Mouse (Mus musculus): ENCODE results near the gene Apoa2.

Gene Apoa2

GRCm38 (mm10) chr1:171237438-171237837, 12.6 kb downstream of the Apoa2 start:
- no peak for DNase-seq

- DNase-seq, result peak in 1 of 2 experiments; percentile 69
Observed at GRCm38 (mm10) chr1:171238463-171238862, 13.6 kb downstream of the Apoa2 start.

GRCm38 (mm10) chr1:171239992-171240744, 15.3 kb downstream of the Apoa2 start:
- DNase-seq, result peak in 1 of 2 experiments; percentile 40

- no peak for DNase-seq
Observed at GRCm38 (mm10) chr1:171240911-171241310, 16.1 kb downstream of the Apoa2 start.

GRCm38 (mm10) chr1:171241952-171242351, 17.1 kb downstream of the Apoa2 start:
- peak in 1 of 2 experiments; percentile 43 for DNase-seq

GRCm38 (mm10) chr1:171245353-171245752, 20.5 kb downstream of the Apoa2 start:
- DNase-seq, result no peak

- DNase-seq, result peak; percentile 97 to 98
Observed at GRCm38 (mm10) chr1:171246709-171247452, 22.0 kb downstream of the Apoa2 start.

- DNase-seq, result no peak
Observed at GRCm38 (mm10) chr1:171247453-171247841, 22.6 kb downstream of the Apoa2 start.

- no peak for DNase-seq
Observed at GRCm38 (mm10) chr1:171247916-171248315, 23.1 kb downstream of the Apoa2 start.

- no peak for DNase-seq
Observed at GRCm38 (mm10) chr1:171248386-171249226, 23.8 kb downstream of the Apoa2 start.

GRCm38 (mm10) chr1:171249913-171250600, 25.2 kb downstream of the Apoa2 start, which contains the start of gene Adamts4:
Gene Adamts4, plus strand, starts transcription at chr1:171250421.
- no peak for DNase-seq

GRCm38 (mm10) chr1:171250680-171251593, 26.1 kb downstream of the Apoa2 start, which contains the start of gene Ndufs2:
Gene Ndufs2, minus strand, starts transcription at chr1:171251388.
- no peak for DNase-seq

GRCm38 (mm10) chr1:171251594-171252324, 26.9 kb downstream of the Apoa2 start:
- DNase-seq, result no peak

GRCm38 (mm10) chr1:171252415-171252814, 27.6 kb downstream of the Apoa2 start:
- DNase-seq, result no peak

GRCm38 (mm10) chr1:171256095-171256818, 31.4 kb downstream of the Apoa2 start:
- DNase-seq, result peak; percentile 57 to 76

- DNase-seq, result peak; percentile 50 to 70
Observed at GRCm38 (mm10) chr1:171256937-171257548, 32.2 kb downstream of the Apoa2 start.

GRCm38 (mm10) chr1:171257781-171258180, 32.9 kb downstream of the Apoa2 start:
- no peak for DNase-seq

GRCm38 (mm10) chr1:171258921-171259320, 34.1 kb downstream of the Apoa2 start:
- DNase-seq, result no peak

GRCm38 (mm10) chr1:171260316-171260715, 35.5 kb downstream of the Apoa2 start:
- DNase-seq, result no peak

Data from kidney, adult 8-10 months (tissue).